Mouse (Mus musculus) limb, embryonic 14.5 days (tissue): ENCODE data around the gene Dnttip1. TPM values are rescaled to one million over a fixed set of nuclear protein-coding genes. Genes with fewer than 3 reads are reported as not detected.

Experiments
- ATAC-seq: fragments of 200-750 bp; cut with Nextera tagmentation; 2 replicates; pipeline ENCODE4 v1.8.0; 2017; ENCODE audit warnings: low read depth, moderate number of reproducible peaks, moderate TSS enrichment; ENCODE audit not compliant: low FRiP score
- DNase-seq: peaks from one replicate; pipeline ENCODE4 v3.0.0-alpha.2; 2015; ENCODE audit warnings: low spot score
- H3K27ac ChIP-seq: fragments of 300-500 bp; sonication (generic); replicated peaks from 2 replicates; pipeline ENCODE4 v1.5.1; 2014; ENCODE audit warnings: low read depth, mild to moderate bottlenecking, low read length, moderate library complexity, mixed read lengths
- H3K27me3 ChIP-seq: fragments of 300-500 bp; sonication (generic); 2 replicates; pipeline ENCODE4 v1.6.1; 2014; ENCODE audit warnings: low read length, mixed read lengths; ENCODE audit not compliant: control insufficient read depth, insufficient read depth
- H3K36me3 ChIP-seq: fragments of 300-500 bp; sonication (generic); 2 replicates; pipeline ENCODE4 v1.6.1; 2014; ENCODE audit warnings: mild to moderate bottlenecking, low read length, moderate library complexity, mixed read lengths; ENCODE audit not compliant: control insufficient read depth, insufficient read depth
- H3K4me1 ChIP-seq: fragments of 300-500 bp; sonication (generic); 2 replicates; pipeline ENCODE4 v1.6.1; 2014; ENCODE audit warnings: antibody characterized with exemption, low read length, mixed read lengths; ENCODE audit not compliant: control insufficient read depth, insufficient read depth
- H3K4me2 ChIP-seq: fragments of 300-500 bp; sonication (generic); replicated peaks from 2 replicates; pipeline ENCODE4 v1.6.1; 2014; ENCODE audit warnings: low read depth, mild to moderate bottlenecking, low read length, moderate library complexity; ENCODE audit not compliant: severe bottlenecking
- H3K4me3 ChIP-seq: fragments of 300-500 bp; sonication (generic); replicated peaks from 2 replicates; pipeline ENCODE4 v1.5.1; 2014; ENCODE audit warnings: low read length
- H3K9ac ChIP-seq: fragments of 300-500 bp; sonication (generic); 2 replicates; pipeline ENCODE4 v1.6.1; 2014; ENCODE audit warnings: mild to moderate bottlenecking, low read depth, low read length, moderate library complexity; ENCODE audit not compliant: severe bottlenecking
- H3K9me3 ChIP-seq: fragments of 300-500 bp; sonication (generic); 2 replicates; pipeline ENCODE4 v1.6.1; 2016; ENCODE audit warnings: low read length; ENCODE audit not compliant: control insufficient read depth
- POLR2A ChIP-seq: fragments of 200-500 bp; IDR thresholded peaks from 2 replicates; pipeline ENCODE4 v1.8.0; 2012; ENCODE audit warnings: inconsistent platforms, mild to moderate bottlenecking, moderate library complexity, borderline replicate concordance; ENCODE audit not compliant: insufficient read depth, insufficient read length; ENCODE audit errors: extremely low read depth
- WGBS: fragments of 180-500 bp; shearing (Covaris S2); extraction: QIAGEN DNeasy Blood & Tissue Kit; methylation state at CpG from one replicate; pipeline ENCODE4 v1.1.7; 2014; 5-methylcytosine and 5-hydroxymethylcytosine counted together
- polyA plus RNA-seq, 2 experiments: library from polyadenylated mRNA; depleted of rRNA in 1 of 2; stranded (reverse) in 1 of 2; unstranded in 1 of 2; fragments of >200 nt; fragmentation: Nextera tagmentation in 1 of 2; extraction: Ambion mirVana in 1 of 2; gene quantifications; 2 replicates each; pipeline versions ENCODE4 v1.2.1 to v1.2.3; 2012 to 2014

Dnttip1 gene
- polyA plus RNA-seq, 2 experiments, result 58.6 to 70.1 TPM

GRCm38 (mm10) chr2:164739876-164740275 is 5.9 kb upstream of the Dnttip1 start:
- ATAC-seq, result no peak
- no peaks in the 10 kb centered on the region for H3K36me3 ChIP-seq
- no peak overlapping the region for H3K9ac ChIP-seq
- no peak overlapping the region for H3K4me2 ChIP-seq
- TF ChIP-seq POLR2A, result no peak
- H3K27ac ChIP-seq, result no peak overlapping the region
- H3K27me3 ChIP-seq, result no peaks in the 10 kb centered on the region
- 30% methylated on average over 7 of the region's 7 CpGs for WGBS
- no peaks in the 10 kb centered on the region for H3K9me3 ChIP-seq
- DNase-seq, result no peak
- no peaks in the 10 kb centered on the region for H3K4me1 ChIP-seq
- no peak overlapping the region for H3K4me3 ChIP-seq

DNA sequence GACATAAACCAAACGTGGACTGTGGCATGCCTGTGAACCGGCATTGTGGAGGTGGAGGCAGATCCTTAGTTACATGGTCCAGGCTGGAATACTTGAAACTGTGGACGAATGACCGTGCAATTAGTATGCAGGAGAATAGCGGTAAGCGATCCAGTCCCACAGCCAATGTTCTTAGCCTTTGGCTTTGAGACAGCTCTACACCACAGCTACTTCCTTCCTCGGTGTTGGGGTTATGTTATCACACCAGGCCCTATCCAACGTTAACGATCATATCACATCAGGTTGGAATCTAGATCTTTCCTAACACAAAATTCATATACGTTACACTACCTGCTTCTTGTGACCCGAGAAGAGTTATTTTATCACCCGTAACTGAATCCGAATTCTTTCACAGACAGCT is 796 bp upstream of the Dnttip1 start:
- H3K36me3 ChIP-seq, result peaks cover 22% of the 10 kb centered on the region
- H3K27ac ChIP-seq, result no peak overlapping the region
- H3K9ac ChIP-seq, result no peak overlapping the region; the same call in 1 of the 2 replicates
- ATAC-seq (no peak), DNase-seq (no peak)
- H3K4me1 ChIP-seq, result peaks cover 8% of the 10 kb centered on the region
- H3K4me2 ChIP-seq, result peak overlapping the region; percentile 85
- WGBS, result 63% methylated on average over 13 of the region's 13 CpGs
- H3K4me3 ChIP-seq, result peak overlapping the region; percentile 85
- H3K9me3 ChIP-seq, result no peaks in the 10 kb centered on the region
- no peaks in the 10 kb centered on the region for H3K27me3 ChIP-seq
- no peak for TF ChIP-seq POLR2A

DNA sequence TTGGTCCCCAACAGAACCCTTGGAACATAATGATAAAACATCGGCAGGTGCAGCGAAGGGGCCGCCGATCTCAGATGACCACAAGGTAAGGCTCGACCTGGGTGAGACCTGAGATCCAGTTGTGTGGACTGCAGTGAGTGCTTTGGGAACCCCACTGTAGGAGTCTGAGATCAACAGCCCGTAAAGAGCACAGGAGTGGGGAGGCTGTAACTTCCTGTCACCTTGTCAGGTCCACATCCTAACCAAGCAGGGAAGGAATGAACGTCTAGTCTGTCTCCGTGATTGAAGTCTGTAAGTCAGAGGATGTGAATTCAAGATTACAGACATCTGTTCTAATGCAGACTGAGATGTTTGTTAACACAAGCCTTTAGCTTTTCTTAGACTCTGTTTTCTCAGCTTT is 910 bp downstream of the Dnttip1 start:
- Histone ChIP-seq H3K9ac (peak overlapping the region; percentile 96), H3K36me3 (peaks cover 38% of the 10 kb centered on the region), H3K27ac (no peak overlapping the region), H3K4me3 (peak overlapping the region; percentile 85), H3K9me3 (no peaks in the 10 kb centered on the region), H3K27me3 (no peaks in the 10 kb centered on the region), H3K4me1 (peaks cover 8% of the 10 kb centered on the region), H3K4me2 (peak overlapping the region; percentile 85)
- 51% methylated on average over 8 of the region's 8 CpGs for WGBS
- ATAC-seq (no peak), DNase-seq (no peak)
- TF ChIP-seq POLR2A, result no peak

GRCm38 (mm10) chr2:164748191-164748590 is 2.4 kb downstream of the Dnttip1 start:
- H3K9me3 ChIP-seq, result no peaks in the 10 kb centered on the region
- ATAC-seq (no peak), DNase-seq (no peak)
- H3K36me3 ChIP-seq, result peaks cover 52% of the 10 kb centered on the region
- TF ChIP-seq POLR2A, result no peak
- H3K27me3 ChIP-seq, result no peaks in the 10 kb centered on the region
- H3K27ac ChIP-seq, result no peak overlapping the region
- H3K4me2 ChIP-seq, result no peak overlapping the region
- WGBS, result 88% methylated on average over 4 of the region's 4 CpGs
- H3K4me3 ChIP-seq, result no peak overlapping the region
- H3K4me1 ChIP-seq, result peaks cover 8% of the 10 kb centered on the region
- H3K9ac ChIP-seq, result no peak overlapping the region

- H3K27ac ChIP-seq, result no peak overlapping the region
- H3K27me3 ChIP-seq, result no peaks in the 10 kb centered on the region
- H3K9ac ChIP-seq, result no peak overlapping the region
- H3K4me3 ChIP-seq, result no peak overlapping the region
- no peaks in the 10 kb centered on the region for H3K9me3 ChIP-seq
- H3K4me1 ChIP-seq, result peaks cover 8% of the 10 kb centered on the region
- 89% methylated on average over 6 of the region's 6 CpGs for WGBS
- peaks cover 59% of the 10 kb centered on the region for H3K36me3 ChIP-seq
- no peak for DNase-seq
- no peak overlapping the region for H3K4me2 ChIP-seq
- no peak for TF ChIP-seq POLR2A
- ATAC-seq, result no peak
Observed at GRCm38 (mm10) chr2:164748991-164749390, 3.2 kb downstream of the Dnttip1 start.

GRCm38 (mm10) chr2:164752454-164752853 is 6.7 kb downstream of the Dnttip1 start:
- DNase-seq (no peak), ATAC-seq (no peak)
- H3K27me3 ChIP-seq, result no peaks in the 10 kb centered on the region
- 90% methylated on average over 2 of the region's 2 CpGs for WGBS
- H3K9ac ChIP-seq, result no peak overlapping the region
- H3K27ac ChIP-seq, result no peak overlapping the region
- H3K36me3 ChIP-seq, result peaks cover 91% of the 10 kb centered on the region
- no peaks in the 10 kb centered on the region; the same call in 1 of the 2 replicates for H3K4me1 ChIP-seq
- H3K9me3 ChIP-seq, result no peaks in the 10 kb centered on the region
- no peak overlapping the region for H3K4me2 ChIP-seq
- H3K4me3 ChIP-seq, result no peak overlapping the region
- no peak for TF ChIP-seq POLR2A
